Mouse (Mus musculus): ENCODE results near the gene Hivep2. TPM values are rescaled to one million over a fixed set of nuclear protein-coding genes. Genes with fewer than 3 reads are reported as not detected.

Gene Hivep2
- total RNA-seq, 2 experiments from 2014 or later: 1.2 to 1.6 TPM

GRCm38 (mm10) chr10:14199332-14199731, 233.5 kb downstream of the Hivep2 start:
- no peak for ATAC-seq (replicated peaks; ENCODE audit: poor library complexity)

GRCm38 (mm10) chr10:14200310-14200709, 234.4 kb downstream of the Hivep2 start:
- no peak; the same call in 1 of the 2 replicates for ATAC-seq (replicated peaks; ENCODE audit: poor library complexity)

Other genes with a start within 250 kb of the Hivep2 start
- gene Aig1, start 97.1 kb upstream of the Hivep2 start, total RNA-seq (2015): 11.7 and 23.6 TPM in 2 replicates
- gene Aig1, start 97.1 kb upstream of the Hivep2 start, total RNA-seq (2017): 8.8 and 9.6 TPM in 2 replicates